ENCODE assay signal across 8 mouse cellular contexts in genomic region chr16:64852441-64852871, GRCm38 (mm10). TPM values are rescaled to one million over a fixed set of nuclear protein-coding genes. Genes with fewer than 3 reads are reported as not detected.
DNase-seq lines count a peak whose midpoint lies in the region; ATAC-seq lines count a peak whose summit lies in the region.

No protein-coding gene starts in this region.

- H3K4me2 ChIP-seq in intestine, embryonic 16.5 days (ENCODE audit: low read depth, low read length), result peak overlapping the region; percentile 72

- H3K4me1 ChIP-seq in intestine, embryonic 16.5 days (ENCODE audit: control insufficient read depth, insufficient read depth, low read length), result peaks cover 12% of the 10 kb centered on the region
- peaks cover 20% of the 10 kb centered on the region for H3K4me1 ChIP-seq in limb, embryonic 10.5 days

- H3K36me3 ChIP-seq in intestine, embryonic 16.5 days (ENCODE audit: control insufficient read depth, insufficient read depth, low read length), result peaks cover 8% of the 10 kb centered on the region; the same call in 1 of the 2 replicates
- peaks cover 41% of the 10 kb centered on the region for H3K36me3 ChIP-seq in limb, embryonic 10.5 days

- peak; percentile 44 for ATAC-seq in intestine, embryonic 16.5 days

- H3K9ac ChIP-seq in intestine, embryonic 16.5 days (ENCODE audit: low read depth, low read length), result peak overlapping the region; percentile 80

- H3K9me3 ChIP-seq in intestine, embryonic 16.5 days (ENCODE audit: control insufficient read depth, low read length), result no peaks in the 10 kb centered on the region
- H3K9me3 ChIP-seq in limb, embryonic 10.5 days (replicated peaks), result no peaks in the 10 kb centered on the region

- peak overlapping the region; percentile 97 for H3K4me3 ChIP-seq in intestine, embryonic 16.5 days (ENCODE audit: low read length)
- H3K4me3 ChIP-seq in limb, embryonic 10.5 days, result peak overlapping the region; percentile 96

- intact Hi-C loops in gastrocnemius, postnatal 14 days (cut with DNase I; ENCODE audit: low total_unique reads), result loop anchor here (10.0 kb wide), 1 partner anchor 78 kb away; the partner anchor contains the start of gene 4930453N24Rik

- DNase-seq in ZHBTc4 (ENCODE audit: low read depth, low spot score), result peak; percentile 49
- peak; percentile 50 to 68 for DNase-seq in cerebellum, postnatal 36 days
- peak; percentile 58 for DNase-seq in gastrocnemius, postnatal 14 days
- no peak for DNase-seq in limb, embryonic 10.5 days (ENCODE audit: low spot score)
- peak; percentile 27 for DNase-seq in mesoderm, embryonic 11.5 days (ENCODE audit: low read depth, low spot score)
- peak; percentile 50 for DNase-seq in right cerebral cortex, postnatal 4 days
- peak; percentile 53 for DNase-seq in yolk sac, embryonic 10.5 days (ENCODE audit: low spot score)

- peak overlapping the region; percentile 92 for H3K27ac ChIP-seq in intestine, embryonic 16.5 days (ENCODE audit: low read length)
- peak overlapping the region; percentile 97 for H3K27ac ChIP-seq in limb, embryonic 10.5 days

- WGBS in intestine, embryonic 16.5 days, result 0% methylated on average over 21 of the region's 53 CpGs
- 4% methylated on average over 53 of the region's 53 CpGs for WGBS in limb, embryonic 10.5 days

- no peaks in the 10 kb centered on the region for H3K27me3 ChIP-seq in intestine, embryonic 16.5 days (replicated peaks; ENCODE audit: control insufficient read depth, insufficient read depth, low read length)
- no peaks in the 10 kb centered on the region for H3K27me3 ChIP-seq in limb, embryonic 10.5 days (ENCODE audit: low read depth, poor library complexity, severe bottlenecking)

RNA-seq across cellular contexts. Expression of gene Cggbp1, which starts 0.7 kb away (rescaled TPM):
- 10 to 100 TPM; 30.9 to 31.5 TPM for total RNA-seq in gastrocnemius, postnatal 14 days (2021)
- polyA plus RNA-seq in intestine, embryonic 16.5 days (2015; fragmentation: Nextera tagmentation; extraction: Ambion mirVana), result 47.2 and 48.7 TPM in 2 replicates
- 72.9 and 92.0 TPM in 2 replicates for polyA plus RNA-seq in limb, embryonic 10.5 days (2016; fragmentation: Nextera tagmentation; extraction: Ambion mirVana)

RNA-seq across cellular contexts. Expression of gene Zfp654, which starts 1.0 kb away (rescaled TPM):
- 1 to 10 TPM; 6.9 to 7.3 TPM for total RNA-seq in gastrocnemius, postnatal 14 days (2021)
- 3.7 and 4.0 TPM in 2 replicates for polyA plus RNA-seq in intestine, embryonic 16.5 days (2015; fragmentation: Nextera tagmentation; extraction: Ambion mirVana)
- polyA plus RNA-seq in limb, embryonic 10.5 days (2016; fragmentation: Nextera tagmentation; extraction: Ambion mirVana), result 5.3 and 5.8 TPM in 2 replicates
